Comparison of ENCODE assay signal across 8 mouse cellular contexts in the genomic region with DNA sequence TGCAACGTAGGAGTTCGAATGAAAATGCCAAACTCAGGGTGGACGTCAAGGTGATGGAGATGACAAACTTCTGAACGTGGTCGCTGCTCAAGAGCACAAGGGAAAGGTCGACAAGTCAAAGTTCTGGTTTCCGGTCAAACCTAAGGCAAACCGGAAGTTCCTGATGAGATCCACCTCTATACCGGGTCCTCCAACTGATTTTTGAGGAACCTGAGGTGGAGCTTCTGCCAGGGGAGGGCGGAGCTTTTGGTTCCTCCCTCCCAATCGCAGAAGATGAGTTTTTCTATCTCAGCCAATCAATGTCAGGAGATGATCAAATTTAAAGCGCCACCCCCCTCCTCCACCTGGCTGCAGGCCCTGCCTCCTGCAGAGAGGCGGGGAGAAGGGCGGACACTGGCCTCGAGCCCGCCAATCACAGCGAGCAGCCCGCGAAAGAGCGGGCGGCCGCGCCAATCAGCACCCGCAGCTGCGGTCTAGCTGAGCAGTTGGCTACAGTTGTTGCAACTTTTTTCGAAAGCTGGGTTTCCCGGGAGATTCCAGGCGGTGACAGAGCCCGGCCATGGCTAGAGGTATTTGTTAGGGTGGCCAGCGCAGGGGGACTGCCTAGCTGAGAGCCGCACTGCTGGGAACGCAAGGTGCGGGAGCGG. TPM values are rescaled to one million over a fixed set of nuclear protein-coding genes. Genes with fewer than 3 reads are reported as not detected.
DNase-seq lines count a peak whose midpoint lies in the region; ATAC-seq and TF ChIP-seq lines count a peak whose summit lies in the region.

A gene (plus strand): TSS at position 484 of the 647 bp plus-strand sequence.

- H3K4me1 ChIP-seq in MEL (ENCODE audit: control insufficient read depth in 1 of 2, insufficient read depth in 2 of 2, low read length in 2 of 2): peaks cover 4 to 21% of the 10 kb centered on the region in 2 experiments
- H3K4me1 ChIP-seq in cerebellum, adult 2 months (ENCODE audit: control insufficient read depth, insufficient read depth, low read length): peaks cover 2% of the 10 kb centered on the region; the same call in 1 of the 2 replicates
- peaks cover 7% of the 10 kb centered on the region for H3K4me1 ChIP-seq in forebrain, postnatal 0 days (ENCODE audit: insufficient read depth)
- peaks cover 16% of the 10 kb centered on the region for H3K4me1 ChIP-seq in lung, embryonic 15.5 days

- no peak for TF ChIP-seq RAD21 in MEL (IDR thresholded peaks at IDR 0.05; ENCODE audit: low read depth, low read length)

- peak within 1 kb of the TSS; percentile 97 for H3K4me2 ChIP-seq in forebrain, postnatal 0 days (ENCODE audit: low read depth)
- H3K4me2 ChIP-seq in lung, embryonic 15.5 days: peak within 1 kb of the TSS; percentile 96

- peak within 1 kb of the TSS; percentile 78 for H3K9ac ChIP-seq in MEL (ENCODE audit: control insufficient read depth, low read depth, low read length, poor library complexity, severe bottlenecking)
- H3K9ac ChIP-seq in forebrain, postnatal 0 days: peak within 1 kb of the TSS; percentile 26
- H3K9ac ChIP-seq in lung, embryonic 15.5 days: peak within 1 kb of the TSS; percentile 85

- peaks cover 11% of the 10 kb centered on the region for H3K79me2 ChIP-seq in MEL (ENCODE audit: control insufficient read depth, insufficient read depth, low read length, poor library complexity)

- TF ChIP-seq EP300 in MEL (IDR thresholded peaks at IDR 0.05; ENCODE audit: low read depth in 1 of 2, low read length in 2 of 2): 0 out of 4 replicates have a peak, but pooled peaks of 1 of the 2 experiments have one; percentile 21

- ATAC-seq in forebrain, postnatal 0 days: peak; percentile 98
- ATAC-seq in lung, embryonic 15.5 days (ENCODE audit: borderline replicate concordance, extremely low read depth, low FRiP score, low TSS enrichment): peak; percentile 98

- peak; percentile 31 to 81; a peak in 2 of 4 replicates for TF ChIP-seq POLR2A in MEL (IDR thresholded peaks at IDR 0.05; ENCODE audit: control insufficient read depth in 1 of 2, insufficient read depth in 1 of 2, low read depth in 1 of 2, low read length in 2 of 2, poor library complexity in 1 of 2)
- peak; percentile 22; the same call in 1 of the 2 replicates for TF ChIP-seq POLR2A in cerebellum, adult 2 months (IDR thresholded peaks at IDR 0.05; ENCODE audit: borderline replicate concordance, insufficient read depth, low read length)

- H3K27ac ChIP-seq in MEL (ENCODE audit: control insufficient read depth, low read depth, low read length): peak within 1 kb of the TSS; percentile 71
- H3K27ac ChIP-seq in cerebellum, adult 2 months (ENCODE audit: insufficient read depth, low read length): peak within 1 kb of the TSS; percentile 76
- H3K27ac ChIP-seq in forebrain, postnatal 0 days (ENCODE audit: low read depth, low read length): no peak within 1 kb of the TSS
- H3K27ac ChIP-seq in lung, embryonic 15.5 days: peak within 1 kb of the TSS; percentile 92

- DNase-seq in MEL (ENCODE audit: low read depth, low spot score): peak; percentile 99
- DNase-seq in cerebellum, adult 2 months: peak; percentile 97
- DNase-seq in forebrain, postnatal 0 days: peak; percentile 96
- DNase-seq in heart, postnatal 4 days: peak; percentile 96
- DNase-seq in layer of hippocampus, adult 8-10 months (ENCODE audit: low spot score in 2 of 2): peak; percentile 92 to 93
- peak; percentile 94 for DNase-seq in ovary, adult 18-20 months (ENCODE audit: low spot score)
- DNase-seq in thymus, postnatal 0 days (ENCODE audit: low spot score): peak; percentile 97

- peak within 1 kb of the TSS; percentile 67 to 76 for H3K4me3 ChIP-seq in MEL (ENCODE audit: control insufficient read depth in 1 of 2, insufficient read depth in 1 of 2, low read depth in 2 of 2, low read length in 2 of 2)
- H3K4me3 ChIP-seq in cerebellum, adult 2 months (replicated peaks; ENCODE audit: insufficient read depth, low read depth, low read length): peak within 1 kb of the TSS; percentile 64
- H3K4me3 ChIP-seq in forebrain, postnatal 0 days (ENCODE audit: low read depth, low read length): peak within 1 kb of the TSS; percentile 52
- H3K4me3 ChIP-seq in lung, embryonic 15.5 days: peak within 1 kb of the TSS; percentile 67

- H3K27me3 ChIP-seq in MEL (ENCODE audit: control insufficient read depth in 1 of 2, insufficient read depth in 2 of 2, low read length in 2 of 2): no peaks in the 10 kb centered on the region
- no peaks in the 10 kb centered on the region for H3K27me3 ChIP-seq in cerebellum, adult 2 months (ENCODE audit: control insufficient read depth, insufficient read depth, low read length)
- no peaks in the 10 kb centered on the region for H3K27me3 ChIP-seq in forebrain, postnatal 0 days (ENCODE audit: insufficient read depth, low read length)
- no peaks in the 10 kb centered on the region for H3K27me3 ChIP-seq in lung, embryonic 15.5 days

- H3K36me3 ChIP-seq in MEL (ENCODE audit: control insufficient read depth in 1 of 2, insufficient read depth in 2 of 2, low read length in 2 of 2): peaks cover 0 to 25% of the 10 kb centered on the region in 2 experiments; a peak in 2 of 4 replicates
- no peaks in the 10 kb centered on the region for H3K36me3 ChIP-seq in forebrain, postnatal 0 days (ENCODE audit: insufficient read depth)
- no peaks in the 10 kb centered on the region for H3K36me3 ChIP-seq in lung, embryonic 15.5 days

- TF ChIP-seq CTCF in MEL (IDR thresholded peaks at IDR 0.05 in 2 of 3, conservative IDR thresholded peaks at IDR 0.05 in 1 of 3; ENCODE audit: control insufficient read depth in 1 of 3, insufficient read depth in 1 of 3, low read depth in 2 of 3, low read length in 3 of 3, poor library complexity in 1 of 3, severe bottlenecking in 1 of 3): no peak
- no peak for TF ChIP-seq CTCF in cerebellum, adult 2 months (IDR thresholded peaks at IDR 0.05; ENCODE audit: borderline replicate concordance, insufficient read depth, low read depth, low read length)
- no peak for TF ChIP-seq CTCF in forebrain, postnatal 0 days (IDR thresholded peaks at IDR 0.05; ENCODE audit: low read depth)

- WGBS in cerebellum, adult 2 months: under 1% methylated on average over 34 of the region's 34 CpGs
- 3% methylated on average over 33 of the region's 34 CpGs for WGBS in forebrain, postnatal 0 days
- under 1% methylated on average over 34 of the region's 34 CpGs for WGBS in lung, embryonic 15.5 days

- no peaks in the 10 kb centered on the region for H3K9me3 ChIP-seq in MEL (replicated peaks; ENCODE audit: insufficient read depth, low read length)
- H3K9me3 ChIP-seq in forebrain, postnatal 0 days (ENCODE audit: low read length): no peaks in the 10 kb centered on the region
- H3K9me3 ChIP-seq in lung, embryonic 15.5 days: no peaks in the 10 kb centered on the region

TF ChIP-seq in MEL, 35 proteins besides CTCF, POLR2A, EP300 and RAD21:
- TF ChIP-seq MXI1 (IDR thresholded peaks at IDR 0.05; ENCODE audit: low read depth, low read length): peak; percentile 51; the same call in 1 of the 2 replicates
- peak; percentile 58 for TF ChIP-seq MYB (IDR thresholded peaks at IDR 0.05; ENCODE audit: low read depth, low read length)
- TF ChIP-seq SMC3 (IDR thresholded peaks at IDR 0.05; ENCODE audit: low read depth, low read length): no peak
- no peak for TF ChIP-seq GATA1 (IDR thresholded peaks at IDR 0.05; ENCODE audit: low read depth, low read length)
- TF ChIP-seq UBTF (IDR thresholded peaks at IDR 0.05; ENCODE audit: borderline replicate concordance, insufficient read depth, low read depth, low read length): peak; percentile 55; the same call in 1 of the 2 replicates
- peak; percentile 69 for TF ChIP-seq POLR2AphosphoS2 (IDR thresholded peaks at IDR 0.05; ENCODE audit: low read length)
- TF ChIP-seq HCFC1 (IDR thresholded peaks at IDR 0.05; ENCODE audit: low read depth, low read length): peak; percentile 72
- TF ChIP-seq CHD2 (IDR thresholded peaks at IDR 0.05; ENCODE audit: low read length): peak; percentile 30; the same call in 1 of the 2 replicates
- TF ChIP-seq SIN3A (IDR thresholded peaks at IDR 0.05; ENCODE audit: low read length): peak; percentile 67; the same call in 1 of the 2 replicates
- no peak; the same call in none of the 2 replicates for TF ChIP-seq MAX (IDR thresholded peaks at IDR 0.05; ENCODE audit: low read length)
- TF ChIP-seq ELF1 (IDR thresholded peaks at IDR 0.05; ENCODE audit: low read depth, low read length): peak; percentile 77
- 0 out of 2 replicates have a peak, but pooled peaks have one; percentile 62 for TF ChIP-seq MYC (IDR thresholded peaks at IDR 0.05; ENCODE audit: low read depth, low read length)
- TF ChIP-seq TCF12 (IDR thresholded peaks at IDR 0.05; ENCODE audit: low read depth, low read length): 0 out of 2 replicates have a peak, but pooled peaks have one; percentile 22
- peak; percentile 87 for TF ChIP-seq TBP (IDR thresholded peaks at IDR 0.05; ENCODE audit: low read depth, low read length)
- TF ChIP-seq POLR2AphosphoS5 (IDR thresholded peaks at IDR 0.05; ENCODE audit: borderline replicate concordance, low read depth, low read length): no peak
- TF ChIP-seq ZMIZ1 (IDR thresholded peaks at IDR 0.05; ENCODE audit: low read depth, low read length): 0 out of 2 replicates have a peak, but pooled peaks have one; percentile 25
- TF ChIP-seq BHLHE40 (IDR thresholded peaks at IDR 0.05; ENCODE audit: borderline replicate concordance, low read depth, low read length): no peak
- TF ChIP-seq NELFE (IDR thresholded peaks at IDR 0.05; ENCODE audit: low read depth, low read length): peak; percentile 66
- peak; percentile 94 for TF ChIP-seq E2F4 (IDR thresholded peaks at IDR 0.05; ENCODE audit: borderline replicate concordance, low read depth, low read length)
- TF ChIP-seq ZNF384 (IDR thresholded peaks at IDR 0.05; ENCODE audit: low read depth, low read length): peak; percentile 90

RNA-seq across cellular contexts. Expression of the gene that starts here (rescaled TPM):
- total RNA-seq in MEL (2012; rRNA removed): 104 and 110 TPM in 2 replicates
- 100 to 1,000 TPM in 1 of 2 experiments, 10 to 100 TPM in 1; 88.6 to 243 TPM for polyA plus RNA-seq in MEL (2012; ENCODE audit: insufficient read depth in 1 of 2, insufficient read length in 2 of 2, low read depth in 1 of 2, low replicate concordance in 2 of 2, missing spikeins in 1 of 2)
- 59.1 and 61.6 TPM in 2 replicates for polyA plus RNA-seq in cerebellum, adult 2 months (2012; rRNA removed)
- total RNA-seq in forebrain, postnatal 0 days (2014; rRNA removed): 43.4 and 45.0 TPM in 2 replicates
- 21.2 and 23.6 TPM in 2 replicates for polyA plus RNA-seq in forebrain, postnatal 0 days (2015; fragmentation: Nextera tagmentation; extraction: Ambion mirVana)
- 100 to 1,000 TPM; 130 to 132 TPM for total RNA-seq in heart, postnatal 4 days (2021)
- 10 to 100 TPM; 58.2 to 72.4 (median 64.4) TPM for total RNA-seq in layer of hippocampus, adult 8-10 months (2022)
- polyA plus RNA-seq in lung, embryonic 15.5 days (2015; fragmentation: Nextera tagmentation; extraction: Ambion mirVana): 59.8 and 61.3 TPM in 2 replicates
- 47.9 and 50.8 TPM in 2 replicates for polyA plus RNA-seq in thymus, postnatal 0 days (2015; fragmentation: Nextera tagmentation; extraction: Ambion mirVana)

Comparison
In these comparisons a context has a peak if more than half of its experiments do, and no peak if none do; other contexts are left out.
1. H3K9ac ChIP-seq: peak in every context shown above with its lines; median percentile 85 in lung, embryonic 15.5 days; 78 in MEL; 26 in forebrain, postnatal 0 days.